Mouse (Mus musculus) layer of hippocampus, adult 6 months (tissue): ENCODE results near the gene Nup37. TPM values are rescaled to one million over a fixed set of nuclear protein-coding genes. Genes with fewer than 3 reads are reported as not detected.

ENCODE experiments used
- long read RNA-seq, 2 experiments: library from polyadenylated mRNA; unstranded; transcript quantifications; one replicate each; pipeline ENCODE4 v2.0.0; 2019 to 2020
- polyA plus RNA-seq: library from polyadenylated mRNA; unstranded; fragments of <200 nt; fragmentation: Nextera tagmentation; gene quantifications from 2 replicates; pipeline ENCODE4 v1.2.3, GENCODE M21; 2021

The Nup37 gene
- 7.6 and 7.9 TPM in 2 replicates for polyA plus RNA-seq
- long read RNA-seq, experiment 1, transcript Nup37-201 (10 exons, 1,267 nt): major isoform, 9 of 12 reads
- long read RNA-seq, experiment 1, partial matches to known transcripts: 2 of 12 reads
- long read RNA-seq, experiment 1, other reads (novel, unspliced or antisense): 1 of 12 reads
- long read RNA-seq, experiment 2, transcript Nup37-201 (10 exons, 1,267 nt): major isoform, 6 of 7 reads
- long read RNA-seq, experiment 2, partial matches to known transcripts: 1 of 7 reads
- long read RNA-seq, experiment 2, other reads (novel, unspliced or antisense): 0 of 7 reads

GRCm38 (mm10) chr10:88146707-88147477 lies at the start of gene Nup37, which contains the start of gene Parpbp:
Gene Nup37 (plus strand): TSS chr10:88146992.
Gene Parpbp (minus strand): TSS chr10:88146941.

DNA sequence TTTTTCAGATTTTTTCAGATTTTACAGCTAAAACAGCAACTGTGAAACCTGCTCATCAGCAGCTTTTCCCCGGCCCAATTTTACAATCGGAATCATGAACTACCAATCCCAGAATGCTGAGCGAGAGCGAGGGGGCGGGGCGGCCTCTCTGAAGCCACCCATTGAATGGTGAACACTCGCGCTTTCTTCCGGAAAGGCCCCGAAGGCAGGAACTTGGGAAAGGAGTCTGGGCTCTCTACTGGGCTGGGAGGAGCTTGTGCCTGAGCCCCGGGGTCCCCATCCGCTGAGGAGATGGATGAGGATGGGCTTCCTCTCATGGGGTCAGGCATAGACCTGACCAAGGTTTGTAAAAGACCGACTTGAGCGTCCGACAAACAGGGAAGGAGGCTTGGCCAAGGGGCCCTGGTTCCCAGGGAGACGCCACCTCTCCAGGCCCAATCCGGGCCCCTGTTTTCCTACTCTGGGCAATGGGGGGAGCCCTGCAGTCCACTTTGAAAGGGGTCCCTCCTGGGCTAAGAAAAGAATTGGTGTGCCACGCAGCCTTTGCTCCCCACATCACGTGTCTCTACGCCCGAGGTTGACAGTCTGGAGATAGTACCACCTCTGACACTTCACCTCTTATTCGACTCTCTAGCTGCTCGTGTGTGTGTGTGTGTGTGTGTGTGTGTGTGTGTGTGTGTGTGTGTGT lies 54.3 kb downstream of the Nup37 start, which contains the start of gene Washc3:
TSS of gene Washc3 (plus strand) at position 143 of the 688 bp plus-strand sequence.

Other genes with a start within 250 kb of the Nup37 start
- gene Pmch, start 55.9 kb upstream of the Nup37 start, polyA plus RNA-seq: 0.49 and 0.78 TPM in 2 replicates
- gene Parpbp, start 51 bp upstream of the Nup37 start, polyA plus RNA-seq: 0.33 and 0.54 TPM in 2 replicates
- gene Washc3, start 54.1 kb downstream of the Nup37 start, polyA plus RNA-seq: 52.2 and 54.1 TPM in 2 replicates
- 0.54 and 0.64 TPM in 2 replicates for gene Dram1, start 232.1 kb downstream of the Nup37 start, polyA plus RNA-seq
- gene Gnptab, start 232.1 kb downstream of the Nup37 start, polyA plus RNA-seq: 11.5 and 11.9 TPM in 2 replicates